In genomic region chr2:6255989-6256841, GRCm38 (mm10) we compare ENCODE assay signal across 8 mouse cellular contexts. TPM values are rescaled to one million over a fixed set of nuclear protein-coding genes. Genes with fewer than 3 reads are reported as not detected.
DNase-seq lines count a peak whose midpoint lies in the region; ATAC-seq and TF ChIP-seq lines count a peak whose summit lies in the region.

No protein-coding gene starts in this region.

- peak overlapping the region; percentile 1; the same call in 1 of the 2 replicates for H3K27ac ChIP-seq in liver, embryonic 16.5 days (ENCODE audit: low read length)
- H3K27ac ChIP-seq in liver, embryonic 11.5 days (ENCODE audit: low read depth, low read length), result no peak overlapping the region
- H3K27ac ChIP-seq in stomach, embryonic 15.5 days, result peak overlapping the region; percentile 60; the same call in 1 of the 2 replicates

- H3K27me3 ChIP-seq in liver, embryonic 16.5 days (ENCODE audit: control insufficient read depth, insufficient read depth, low read depth, low read length), result no peaks in the 10 kb centered on the region
- no peaks in the 10 kb centered on the region for H3K27me3 ChIP-seq in liver, embryonic 11.5 days (replicated peaks; ENCODE audit: control insufficient read depth, insufficient read depth, low read length)
- H3K27me3 ChIP-seq in myocyte (ENCODE audit: control insufficient read depth, insufficient read depth, insufficient read length), result no peaks in the 10 kb centered on the region
- no peaks in the 10 kb centered on the region for H3K27me3 ChIP-seq in stomach, embryonic 15.5 days (replicated peaks)

- DNase-seq in liver, embryonic 11.5 days (ENCODE audit: low spot score), result no peak
- DNase-seq in cerebellum, adult 9-10 months, result peak; percentile 41
- peak; percentile 8 to 9 for DNase-seq in gastrocnemius, adult 8-10 months (ENCODE audit: low spot score in 2 of 2)
- DNase-seq in kidney, adult 11 months, result peak; percentile 38
- DNase-seq in left cerebral cortex, postnatal 36 days (ENCODE audit: low spot score in 2 of 2), result peak; percentile 40 to 58

- no peaks in the 10 kb centered on the region for H3K79me2 ChIP-seq in myocyte (ENCODE audit: control insufficient read depth, insufficient read depth)

- H3ac ChIP-seq in myocyte (ENCODE audit: control insufficient read depth, insufficient read length), result no peak overlapping the region

- no peaks in the 10 kb centered on the region for H3K9me3 ChIP-seq in liver, embryonic 16.5 days (replicated peaks; ENCODE audit: control insufficient read depth, low read length)
- H3K9me3 ChIP-seq in liver, embryonic 11.5 days (ENCODE audit: control insufficient read depth, low read length), result no peaks in the 10 kb centered on the region
- H3K9me3 ChIP-seq in stomach, embryonic 15.5 days, result no peaks in the 10 kb centered on the region

- intact Hi-C loops in left cerebral cortex, postnatal 36 days (cut with DNase I), result no loop called here

- no peaks in the 10 kb centered on the region for H3K4me1 ChIP-seq in liver, embryonic 16.5 days (ENCODE audit: control insufficient read depth, low read depth, low read length)
- H3K4me1 ChIP-seq in liver, embryonic 11.5 days (replicated peaks; ENCODE audit: control insufficient read depth, insufficient read depth, low read length), result no peaks in the 10 kb centered on the region
- H3K4me1 ChIP-seq in stomach, embryonic 15.5 days, result 0 out of 2 replicates have a peak, but pooled peaks cover 8% of the 10 kb centered on the region

- WGBS in liver, embryonic 16.5 days (ENCODE audit: insufficient replicate concordance), result 42% methylated on average over 19 of the region's 19 CpGs
- WGBS in liver, embryonic 11.5 days, result 64% methylated on average over 19 of the region's 19 CpGs
- WGBS in stomach, embryonic 15.5 days, result 62% methylated on average over 19 of the region's 19 CpGs

- H3K4me3 ChIP-seq in liver, embryonic 16.5 days (ENCODE audit: low read depth, low read length), result no peak overlapping the region
- H3K4me3 ChIP-seq in liver, embryonic 11.5 days (ENCODE audit: low read depth, low read length), result no peak overlapping the region
- H3K4me3 ChIP-seq in myocyte, result no peak overlapping the region
- H3K4me3 ChIP-seq in stomach, embryonic 15.5 days (replicated peaks), result no peak overlapping the region

- no peak overlapping the region for H3K9ac ChIP-seq in liver, embryonic 16.5 days (ENCODE audit: low read depth, low read length)
- H3K9ac ChIP-seq in liver, embryonic 11.5 days (ENCODE audit: low read depth, low read length), result no peak overlapping the region
- no peak overlapping the region for H3K9ac ChIP-seq in stomach, embryonic 15.5 days

- no peak overlapping the region for H3K4me2 ChIP-seq in liver, embryonic 16.5 days (ENCODE audit: low read depth, low read length)
- no peak overlapping the region for H3K4me2 ChIP-seq in liver, embryonic 11.5 days
- peak overlapping the region; percentile 77 for H3K4me2 ChIP-seq in myocyte (ENCODE audit: low read depth)
- no peak overlapping the region for H3K4me2 ChIP-seq in stomach, embryonic 15.5 days

- 0 out of 2 replicates have a peak, but pooled peaks have one; percentile 16 for ATAC-seq in liver, embryonic 16.5 days (ENCODE audit: low read depth)
- no peak for ATAC-seq in liver, embryonic 11.5 days (replicated peaks; ENCODE audit: low FRiP score)
- ATAC-seq in stomach, embryonic 15.5 days (ENCODE audit: insufficient read depth, low FRiP score, low read depth), result peak; percentile 76

- no peaks in the 10 kb centered on the region for H3K36me3 ChIP-seq in liver, embryonic 16.5 days (ENCODE audit: control insufficient read depth, insufficient read depth)
- no peaks in the 10 kb centered on the region for H3K36me3 ChIP-seq in liver, embryonic 11.5 days (ENCODE audit: control insufficient read depth, insufficient read depth, low read length)
- no peaks in the 10 kb centered on the region for H3K36me3 ChIP-seq in myocyte (ENCODE audit: control insufficient read depth, insufficient read depth)
- no peaks in the 10 kb centered on the region for H3K36me3 ChIP-seq in stomach, embryonic 15.5 days

- no peak for TF ChIP-seq POLR2A in myocyte (IDR thresholded peaks at IDR 0.05; ENCODE audit: insufficient read length, low read depth)

TF ChIP-seq in myocyte, 11 proteins besides CTCF, POLR2A, EP300 and RAD21:
- TF ChIP-seq TCF12 (IDR thresholded peaks at IDR 0.05; ENCODE audit: insufficient read depth, poor library complexity, severe bottlenecking) (no peak), TCF3 (IDR thresholded peaks at IDR 0.05; ENCODE audit: insufficient read length, low read depth) (no peak), USF1 (IDR thresholded peaks at IDR 0.05; ENCODE audit: low read depth) (no peak)

RNA-seq across cellular contexts. Expression of gene Echdc3, which starts 43.4 kb away (rescaled TPM):
- polyA plus RNA-seq in liver, embryonic 16.5 days (2015; fragmentation: Nextera tagmentation; extraction: Ambion mirVana), result 17.2 and 21.1 TPM in 2 replicates
- polyA plus RNA-seq in liver, embryonic 11.5 days (2014; fragmentation: Nextera tagmentation; extraction: Ambion mirVana), result 5.3 and 6.4 TPM in 2 replicates
- total RNA-seq in gastrocnemius, adult 8-10 months (2022), result 1 to 10 TPM; 4.6 to 6.5 (median 5.7) TPM
- total RNA-seq in left cerebral cortex, postnatal 36 days (2021), result under 1 TPM; 0.89 to 0.97 TPM
- 2.3 TPM for polyA plus RNA-seq in myocyte (2012; fragmentation: generic; extraction: Trizol)
- polyA plus RNA-seq in stomach, embryonic 15.5 days (2015; fragmentation: Nextera tagmentation; extraction: Ambion mirVana), result 12.1 and 12.4 TPM in 2 replicates
